Mouse (Mus musculus) liver, adult (tissue): ENCODE data around the gene Car11.

ENCODE experiments used
- GATA4 ChIP-seq: IDR thresholded peaks from 2 replicates; pipeline ENCODE4 v1.6.1; 2014; ENCODE audit warnings: mild to moderate bottlenecking, low read length; ENCODE audit not compliant: insufficient replicate concordance

Car11 gene

GRCm38 (mm10) chr7:45704730-45705442, 5.2 kb downstream of the Car11 start, which contains the start of gene Dbp:
Gene Dbp (plus strand): TSS chr7:45705088.
- peak; percentile 5; the same call in 1 of the 2 replicates for TF ChIP-seq GATA4

GRCm38 (mm10) chr7:45705443-45705864, 5.8 kb downstream of the Car11 start:
- TF ChIP-seq GATA4 = no peak

GRCm38 (mm10) chr7:45705873-45706281, 6.2 kb downstream of the Car11 start:
- no peak for TF ChIP-seq GATA4

GRCm38 (mm10) chr7:45706721-45707241, 7.1 kb downstream of the Car11 start:
- TF ChIP-seq GATA4 = no peak

- no peak; the same call in 1 of the 2 replicates for TF ChIP-seq GATA4
These were observed 7.8 kb downstream of the Car11 start for GRCm38 (mm10) chr7:45707375-45707967.

GRCm38 (mm10) chr7:45708221-45708761, 8.6 kb downstream of the Car11 start:
- no peak for TF ChIP-seq GATA4

- TF ChIP-seq GATA4 = no peak
These were observed 9.4 kb downstream of the Car11 start for GRCm38 (mm10) chr7:45709036-45709435.

- TF ChIP-seq GATA4 = no peak
These were observed 10.2 kb downstream of the Car11 start for GRCm38 (mm10) chr7:45709677-45710355.

- TF ChIP-seq GATA4 = no peak
These were observed 11.0 kb downstream of the Car11 start for GRCm38 (mm10) chr7:45710477-45711191.

GRCm38 (mm10) chr7:45711316-45712021, 11.8 kb downstream of the Car11 start:
- TF ChIP-seq GATA4 = no peak

GRCm38 (mm10) chr7:45712022-45712757, 12.5 kb downstream of the Car11 start:
- peak; percentile 33; the same call in 1 of the 2 replicates for TF ChIP-seq GATA4

GRCm38 (mm10) chr7:45713396-45713795, 13.8 kb downstream of the Car11 start:
- no peak for TF ChIP-seq GATA4

- no peak for TF ChIP-seq GATA4
These were observed 14.4 kb downstream of the Car11 start for GRCm38 (mm10) chr7:45713881-45714520.
